1 mouse cellular context compared by ENCODE assay signal in the genomic region with DNA sequence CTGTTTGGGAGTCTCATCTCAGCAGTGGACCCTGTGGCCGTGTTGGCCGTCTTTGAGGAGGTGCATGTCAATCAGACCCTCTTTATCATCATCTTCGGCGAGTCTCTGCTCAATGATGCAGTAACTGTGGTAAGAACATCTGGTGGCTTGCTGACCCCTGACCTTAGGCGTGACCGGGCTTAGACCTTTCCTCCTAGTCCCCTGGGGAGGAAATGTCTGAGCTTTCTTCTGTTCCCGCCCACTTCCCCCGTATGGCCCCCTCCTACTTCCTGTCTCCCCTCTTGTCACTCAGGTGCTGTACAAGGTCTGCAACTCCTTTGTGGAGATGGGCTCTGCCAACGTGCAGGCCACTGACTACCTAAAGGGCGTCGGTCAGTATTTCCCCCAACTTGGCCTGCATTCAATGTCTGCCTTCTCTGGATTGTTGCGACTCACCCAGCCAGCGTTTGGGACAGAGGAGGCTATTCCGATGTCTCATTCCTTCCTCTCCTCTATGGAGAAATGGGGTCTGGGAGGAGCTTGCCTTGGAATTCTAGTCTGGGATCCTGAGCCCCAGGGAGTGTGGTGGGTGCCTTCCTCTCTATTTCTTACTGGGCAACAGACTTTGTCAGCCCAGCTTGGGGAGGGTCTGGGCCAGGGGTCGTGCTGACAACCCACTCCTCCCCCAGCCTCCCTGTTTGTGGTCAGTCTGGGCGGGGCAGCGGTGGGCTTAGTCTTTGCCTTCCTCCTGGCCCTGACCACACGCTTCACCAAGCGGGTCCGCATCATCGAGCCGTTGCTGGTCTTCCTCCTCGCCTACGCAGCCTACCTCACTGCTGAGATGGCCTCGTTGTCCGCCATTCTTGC.
TF ChIP-seq lines count a peak whose summit lies in the region.

No protein-coding gene starts in this region.

TF ChIP-seq in CH12.LX, 34 proteins besides CTCF, POLR2A, EP300 and RAD21 (continued from another document):
- TF ChIP-seq UBTF (IDR thresholded peaks at IDR 0.05; ENCODE audit: low read depth, low read length) = no peak
- no peak for TF ChIP-seq RCOR1 (conservative IDR thresholded peaks at IDR 0.05; ENCODE audit: low read depth, low read length)
- no peak for TF ChIP-seq MXI1 (IDR thresholded peaks at IDR 0.05; ENCODE audit: low read depth, low read length)
- TF ChIP-seq JUND (conservative IDR thresholded peaks at IDR 0.05; ENCODE audit: low read depth, low read length) = no peak
- TF ChIP-seq MAX (IDR thresholded peaks at IDR 0.05; ENCODE audit: low read length) = no peak
- TF ChIP-seq NELFE (IDR thresholded peaks at IDR 0.05; ENCODE audit: low read depth, low read length) = no peak
- TF ChIP-seq CHD2 (IDR thresholded peaks at IDR 0.05; ENCODE audit: low read length) = 0 out of 2 replicates have a peak, but pooled peaks have one; percentile 25
- TF ChIP-seq USF1 (IDR thresholded peaks at IDR 0.05; ENCODE audit: low read depth, low read length) = no peak
- 0 out of 2 replicates have a peak, but pooled peaks have one; percentile 37 for TF ChIP-seq ELF1 (IDR thresholded peaks at IDR 0.05; ENCODE audit: low read depth, low read length)
- no peak for TF ChIP-seq PAX5 (IDR thresholded peaks at IDR 0.05; ENCODE audit: low read length)
- TF ChIP-seq MEF2A (IDR thresholded peaks at IDR 0.05; ENCODE audit: borderline replicate concordance, low read depth, low read length) = no peak
- TF ChIP-seq POLR2AphosphoS2 (IDR thresholded peaks at IDR 0.05; ENCODE audit: low read depth, low read length) = no peak
- TF ChIP-seq MYC (IDR thresholded peaks at IDR 0.05; ENCODE audit: low read depth, low read length) = no peak
- no peak for TF ChIP-seq ZC3H11A (IDR thresholded peaks at IDR 0.05; ENCODE audit: low read depth, low read length)
- TF ChIP-seq ZMIZ1 (IDR thresholded peaks at IDR 0.05; ENCODE audit: low read depth, low read length) = no peak
- no peak for TF ChIP-seq CHD1 (IDR thresholded peaks at IDR 0.05; ENCODE audit: low read depth, low read length)
- TF ChIP-seq BHLHE40 (IDR thresholded peaks at IDR 0.05; ENCODE audit: low read depth, low read length) = 0 out of 2 replicates have a peak, but pooled peaks have one; percentile 41
- no peak for TF ChIP-seq TBP (conservative IDR thresholded peaks at IDR 0.05; ENCODE audit: low read depth, low read length)
- no peak for TF ChIP-seq TCF12 (IDR thresholded peaks at IDR 0.05; ENCODE audit: low read depth, low read length)
- TF ChIP-seq GABPA (IDR thresholded peaks at IDR 0.05; ENCODE audit: insufficient replicate concordance, low read depth, low read length) = no peak
